Mouse (Mus musculus) thymus, adult 2 months (tissue): Measurements from ENCODE around the gene Kif23. TPM values are rescaled to one million over a fixed set of nuclear protein-coding genes. Genes with fewer than 3 reads are reported as not detected.

Source experiments
- DNase-seq: peaks from one replicate; pipeline ENCODE4 v3.0.0; 2021
- H3K27ac ChIP-seq: fragments of 200-500 bp; 2 replicates; pipeline ENCODE4 v1.5.1; 2012; ENCODE audit warnings: low read length, control low read depth; ENCODE audit not compliant: control insufficient read depth, insufficient read depth
- H3K27me3 ChIP-seq: fragments of 200-500 bp; 2 replicates; pipeline ENCODE4 v1.6.1; 2012; ENCODE audit warnings: mild to moderate bottlenecking, low read length, moderate library complexity, mixed read lengths; ENCODE audit not compliant: control insufficient read depth, insufficient read depth
- H3K36me3 ChIP-seq: fragments of 200-500 bp; 2 replicates; pipeline ENCODE4 v1.6.1; 2012; ENCODE audit warnings: mild to moderate bottlenecking, low read length, moderate library complexity; ENCODE audit not compliant: control insufficient read depth, insufficient read depth
- H3K4me1 ChIP-seq: fragments of 200-500 bp; replicated peaks from 2 replicates; pipeline ENCODE4 v1.6.1; 2012; ENCODE audit warnings: low read length; ENCODE audit not compliant: control insufficient read depth, insufficient read depth
- H3K4me3 ChIP-seq: fragments of 200-500 bp; 2 replicates; pipeline ENCODE4 v1.5.1; 2012; ENCODE audit warnings: mild to moderate bottlenecking, low read length, control low read depth, moderate library complexity; ENCODE audit not compliant: control insufficient read depth, insufficient read depth
- CTCF ChIP-seq: fragments of 200-500 bp; IDR thresholded peaks from 2 replicates; pipeline ENCODE4 v1.5.1; 2012; ENCODE audit warnings: mild to moderate bottlenecking, control low read depth, low read length, moderate library complexity, borderline replicate concordance; ENCODE audit not compliant: control insufficient read depth, poor library complexity, insufficient read depth; ENCODE audit errors: extremely low read depth
- POLR2A ChIP-seq: fragments of 200-500 bp; IDR thresholded peaks from 2 replicates; pipeline ENCODE4 v1.6.1; 2012; ENCODE audit warnings: mild to moderate bottlenecking, low read length, control low read depth, moderate library complexity; ENCODE audit not compliant: control insufficient read depth, poor library complexity, insufficient read depth; ENCODE audit errors: extremely low read depth
- WGBS: fragments of 180-500 bp; shearing (Covaris S2); methylation state at CpG from one replicate; pipeline ENCODE4 v1.1.7; 2018; 5-methylcytosine and 5-hydroxymethylcytosine counted together
- polyA plus RNA-seq: library from polyadenylated mRNA; depleted of rRNA; stranded (reverse); fragments of >200 nt; gene quantifications from 2 replicates; pipeline ENCODE4 v1.2.3, GENCODE M21; 2012

Kif23 gene
- polyA plus RNA-seq, 1 experiment, result 28.4 TPM

DNA sequence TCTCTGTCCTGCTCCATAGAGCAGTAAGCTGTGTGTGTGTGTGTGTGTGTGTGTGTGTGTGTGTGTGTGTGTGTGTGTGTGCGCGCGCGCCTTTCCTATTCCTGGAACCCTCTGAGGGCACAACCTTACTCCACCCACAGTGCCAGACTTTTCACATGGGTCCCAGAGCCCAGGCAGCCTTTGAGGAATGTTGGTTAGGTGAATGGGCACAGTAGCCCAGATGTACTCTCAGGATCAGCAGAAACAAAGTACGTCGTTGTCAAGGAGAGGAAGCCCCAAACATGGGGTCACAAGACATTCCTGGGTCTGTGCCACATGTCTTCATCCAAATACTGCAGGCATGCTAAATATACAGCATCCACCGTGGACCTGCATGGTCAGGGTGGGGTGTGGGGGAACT lies 19.4 kb upstream of the Kif23 start:
- Histone ChIP-seq H3K4me1 (peaks cover 33% of the 10 kb centered on the region), H3K4me3 (no peak overlapping the region), H3K27ac (no peak overlapping the region), H3K36me3 (no peaks in the 10 kb centered on the region), H3K27me3 (no peaks in the 10 kb centered on the region)
- WGBS, result 78% methylated on average over 7 of the region's 7 CpGs
- DNase-seq, result no peak
- no peak for TF ChIP-seq POLR2A
- TF ChIP-seq CTCF, result no peak

DNA sequence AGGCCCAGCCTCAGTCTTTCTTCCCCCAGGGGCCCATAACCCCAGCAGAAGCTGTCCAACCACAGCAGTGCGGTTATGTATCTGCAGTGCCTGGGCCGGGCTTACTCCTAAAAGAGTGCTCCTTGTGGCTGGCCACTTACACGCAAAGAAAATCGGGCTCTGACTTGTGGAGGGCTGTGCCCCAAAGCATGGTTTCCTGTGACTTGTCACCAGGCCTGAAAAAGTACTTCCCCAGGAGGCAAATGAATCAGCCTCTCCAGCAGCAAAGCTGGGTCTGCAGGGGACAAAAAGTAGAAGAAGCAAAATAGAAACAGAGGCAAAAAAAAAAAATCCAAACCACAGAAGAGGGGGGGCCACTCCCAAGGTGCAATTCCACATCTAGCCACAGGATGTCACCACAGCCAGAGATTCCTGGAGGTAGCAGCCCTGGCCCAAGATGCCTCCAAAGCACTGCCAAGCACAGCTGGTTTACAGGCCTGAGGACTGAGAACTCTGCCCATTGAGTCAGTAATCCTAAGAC lies 18.9 kb upstream of the Kif23 start:
- Histone ChIP-seq H3K27ac (peak overlapping the region; percentile 15; the same call in 1 of the 2 replicates), H3K4me3 (no peak overlapping the region), H3K36me3 (no peaks in the 10 kb centered on the region), H3K27me3 (no peaks in the 10 kb centered on the region), H3K4me1 (peaks cover 34% of the 10 kb centered on the region)
- TF ChIP-seq POLR2A (no peak), CTCF (peak; percentile 47; the same call in 1 of the 2 replicates)
- peak; percentile 81 for DNase-seq
- WGBS, result 2% methylated on average over 4 of the region's 4 CpGs

DNA sequence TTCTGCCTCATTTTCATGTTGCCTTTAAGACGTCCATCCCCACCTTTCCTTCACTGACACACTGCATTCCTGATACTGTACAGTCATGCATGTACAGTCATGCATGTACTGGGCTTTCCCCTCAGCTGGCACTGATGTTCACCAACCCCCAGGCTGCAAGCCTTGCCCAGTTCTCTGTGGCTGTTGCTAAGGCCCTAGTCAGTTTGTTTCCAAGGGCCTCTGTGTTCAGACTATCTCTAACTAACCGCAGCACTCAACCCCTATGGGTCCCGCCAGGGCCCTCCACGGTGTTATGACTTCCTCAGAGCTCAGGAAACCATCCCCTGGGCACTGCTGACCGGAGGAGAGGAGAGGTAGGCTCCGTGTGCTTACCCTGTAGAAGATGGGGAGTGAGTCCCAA lies 16.8 kb upstream of the Kif23 start:
- 38% methylated on average over 6 of the region's 6 CpGs for WGBS
- H3K4me3 ChIP-seq, result no peak overlapping the region
- no peak for DNase-seq
- no peaks in the 10 kb centered on the region for H3K36me3 ChIP-seq
- H3K27me3 ChIP-seq, result no peaks in the 10 kb centered on the region
- H3K27ac ChIP-seq, result no peak overlapping the region
- H3K4me1 ChIP-seq, result peaks cover 43% of the 10 kb centered on the region
- no peak for TF ChIP-seq CTCF
- TF ChIP-seq POLR2A, result no peak

DNA sequence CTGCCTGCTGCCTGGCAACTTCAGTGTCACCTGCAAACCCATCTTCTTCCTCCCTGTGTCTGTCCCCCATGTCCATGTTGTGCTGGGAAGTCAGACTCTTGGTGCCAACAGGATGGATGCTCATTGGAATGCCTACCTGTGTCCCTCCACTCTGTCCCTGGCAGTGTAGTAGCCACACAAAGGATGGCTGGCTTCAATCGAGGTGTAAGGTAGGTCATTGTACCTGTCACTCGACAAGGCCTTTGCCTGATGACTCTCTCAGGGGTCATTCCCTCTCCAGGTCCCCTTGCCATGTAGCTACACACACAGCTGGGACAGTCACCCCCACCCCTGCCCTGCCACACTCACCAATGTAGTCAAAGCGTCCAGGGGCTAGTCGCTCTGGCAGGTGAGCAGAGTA lies 14.6 kb upstream of the Kif23 start:
- peak overlapping the region; percentile 50 for H3K27ac ChIP-seq
- no peak overlapping the region for H3K4me3 ChIP-seq
- H3K4me1 ChIP-seq, result peaks cover 45% of the 10 kb centered on the region
- no peak for DNase-seq
- TF ChIP-seq POLR2A, result no peak
- TF ChIP-seq CTCF, result no peak
- H3K27me3 ChIP-seq, result no peaks in the 10 kb centered on the region
- WGBS, result 64% methylated on average over 4 of the region's 4 CpGs
- no peaks in the 10 kb centered on the region for H3K36me3 ChIP-seq

DNA sequence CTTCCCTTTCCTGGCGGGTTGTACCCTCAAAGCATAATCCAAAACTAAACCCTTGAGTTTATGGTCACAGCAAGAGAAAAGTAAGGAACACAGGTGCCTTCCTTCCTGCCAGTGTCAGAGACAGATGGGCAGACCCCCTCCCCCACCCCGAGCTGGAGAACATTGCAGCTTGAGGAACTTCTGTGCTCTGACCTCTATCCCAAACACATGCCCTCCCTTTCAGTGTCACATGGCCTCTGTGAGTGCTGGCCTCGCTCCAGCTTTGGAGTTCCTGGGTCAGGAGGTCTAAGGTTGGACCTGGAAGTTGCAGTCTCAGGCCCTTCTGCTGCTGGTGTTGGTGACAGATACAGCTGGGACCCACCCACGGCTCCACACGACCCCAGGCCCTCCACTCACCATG lies 14.2 kb upstream of the Kif23 start:
- H3K27ac ChIP-seq, result peak overlapping the region; percentile 50
- no peak overlapping the region for H3K4me3 ChIP-seq
- no peaks in the 10 kb centered on the region for H3K36me3 ChIP-seq
- H3K4me1 ChIP-seq, result peaks cover 45% of the 10 kb centered on the region
- peak; percentile 27 for DNase-seq
- 15% methylated on average over 5 of the region's 5 CpGs for WGBS
- no peaks in the 10 kb centered on the region for H3K27me3 ChIP-seq
- TF ChIP-seq POLR2A (no peak), CTCF (no peak)

DNA sequence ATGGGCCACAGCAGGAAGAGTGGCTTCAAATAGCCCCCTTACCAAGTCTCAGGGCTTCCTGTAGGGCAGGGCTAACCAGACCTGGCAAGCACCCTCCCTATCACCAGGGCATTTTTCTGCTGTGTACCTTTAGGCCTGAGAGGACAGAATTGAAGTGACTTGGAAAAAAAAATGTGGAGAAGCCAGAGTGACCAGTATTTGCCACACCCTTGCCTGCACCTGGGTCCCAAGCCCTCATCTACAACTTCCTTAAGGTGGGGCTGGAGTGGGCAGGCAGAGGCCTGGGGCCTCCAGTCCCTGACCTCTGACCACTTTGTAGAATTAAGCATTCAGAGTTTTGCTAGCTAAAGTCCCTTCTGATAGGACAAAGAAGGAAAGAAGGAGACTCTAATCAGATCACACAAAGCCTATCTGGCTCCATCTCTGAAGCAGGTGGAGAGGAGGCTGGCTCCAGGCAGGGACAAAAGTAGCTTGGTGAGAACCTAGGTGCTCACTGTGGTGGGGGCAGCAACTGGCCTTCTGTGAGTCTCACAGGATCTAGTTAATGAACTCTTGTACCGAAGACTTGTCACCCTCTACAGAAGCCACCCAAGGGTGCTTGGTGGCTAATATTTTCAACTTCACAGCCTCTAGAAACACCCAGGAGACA lies 13.5 kb upstream of the Kif23 start:
- WGBS, result 15% methylated on average over 1 of the region's 1 CpGs
- no peak for TF ChIP-seq POLR2A
- no peaks in the 10 kb centered on the region for H3K27me3 ChIP-seq
- peaks cover 40% of the 10 kb centered on the region for H3K4me1 ChIP-seq
- H3K27ac ChIP-seq, result peak overlapping the region; percentile 50; the same call in 1 of the 2 replicates
- no peaks in the 10 kb centered on the region for H3K36me3 ChIP-seq
- H3K4me3 ChIP-seq, result no peak overlapping the region
- no peak for DNase-seq

DNA sequence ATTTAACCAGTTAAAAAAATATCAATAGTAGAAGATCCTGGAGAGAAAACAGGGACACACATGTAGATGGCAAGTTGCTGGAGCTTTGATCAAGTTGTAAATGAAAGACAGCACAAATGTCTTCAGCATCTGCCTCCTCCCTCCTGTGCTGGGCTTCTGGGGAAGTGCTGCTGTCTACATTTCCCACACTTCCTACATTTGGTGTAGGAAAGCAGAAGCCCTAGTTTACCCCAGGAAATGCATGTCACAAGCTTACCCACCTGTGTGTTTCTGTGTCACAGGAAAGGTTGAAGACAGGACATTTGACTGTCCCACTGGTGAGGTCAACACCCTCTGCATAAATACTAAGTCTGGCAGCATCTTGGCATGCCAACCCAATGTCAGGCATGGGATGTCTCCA lies 8.1 kb upstream of the Kif23 start:
- no peak for DNase-seq
- H3K4me3 ChIP-seq, result no peak overlapping the region
- no peak for TF ChIP-seq POLR2A
- TF ChIP-seq CTCF, result no peak
- H3K27me3 ChIP-seq, result no peaks in the 10 kb centered on the region
- H3K27ac ChIP-seq, result no peak overlapping the region
- H3K4me1 ChIP-seq, result peaks cover 3% of the 10 kb centered on the region
- no peaks in the 10 kb centered on the region for H3K36me3 ChIP-seq

DNA sequence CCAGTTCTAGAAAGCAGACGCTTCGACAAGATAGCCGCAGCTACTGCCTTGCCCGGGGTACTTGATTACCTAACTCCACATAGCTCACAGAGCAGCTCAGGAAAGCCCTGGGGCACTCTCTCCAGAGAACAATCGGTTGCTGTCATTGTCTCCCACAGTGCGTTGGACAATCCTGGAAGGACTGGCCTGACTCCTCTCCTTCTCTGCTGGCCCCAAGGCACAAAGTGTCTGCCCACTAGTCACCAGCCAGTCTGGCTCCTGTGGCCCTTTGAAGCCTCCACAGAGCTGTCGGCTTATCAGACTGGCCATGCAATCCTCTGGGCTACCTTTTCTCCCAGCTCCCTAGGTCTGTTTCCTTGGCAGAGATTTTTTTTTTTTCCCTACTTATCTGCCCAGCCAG lies 5.7 kb upstream of the Kif23 start:
- Histone ChIP-seq H3K27me3 (no peaks in the 10 kb centered on the region), H3K36me3 (no peaks in the 10 kb centered on the region), H3K4me3 (no peak overlapping the region), H3K27ac (no peak overlapping the region), H3K4me1 (peaks cover 5% of the 10 kb centered on the region)
- DNase-seq, result no peak
- TF ChIP-seq POLR2A (no peak), CTCF (no peak)
- WGBS, result 98% methylated on average over 7 of the region's 7 CpGs
